Mouse (Mus musculus) G1E (cell line): ENCODE measurements around the gene Slc37a1.

Experiments
- CTCF ChIP-seq: IDR thresholded peaks from 2 replicates; pipeline ENCODE4 v1.5.1; 2012; ENCODE audit warnings: low read depth, low read length, inconsistent platforms, mixed read lengths
- GATA2 ChIP-seq: IDR thresholded peaks from 2 replicates; pipeline ENCODE4 v1.6.1; 2012; ENCODE audit warnings: low read depth, low read length, inconsistent platforms, borderline replicate concordance
- TAL1 ChIP-seq: conservative IDR thresholded peaks from 2 replicates; pipeline ENCODE4 v1.6.1; 2012; ENCODE audit warnings: low read depth, low read length, inconsistent platforms, mixed read lengths

DNA sequence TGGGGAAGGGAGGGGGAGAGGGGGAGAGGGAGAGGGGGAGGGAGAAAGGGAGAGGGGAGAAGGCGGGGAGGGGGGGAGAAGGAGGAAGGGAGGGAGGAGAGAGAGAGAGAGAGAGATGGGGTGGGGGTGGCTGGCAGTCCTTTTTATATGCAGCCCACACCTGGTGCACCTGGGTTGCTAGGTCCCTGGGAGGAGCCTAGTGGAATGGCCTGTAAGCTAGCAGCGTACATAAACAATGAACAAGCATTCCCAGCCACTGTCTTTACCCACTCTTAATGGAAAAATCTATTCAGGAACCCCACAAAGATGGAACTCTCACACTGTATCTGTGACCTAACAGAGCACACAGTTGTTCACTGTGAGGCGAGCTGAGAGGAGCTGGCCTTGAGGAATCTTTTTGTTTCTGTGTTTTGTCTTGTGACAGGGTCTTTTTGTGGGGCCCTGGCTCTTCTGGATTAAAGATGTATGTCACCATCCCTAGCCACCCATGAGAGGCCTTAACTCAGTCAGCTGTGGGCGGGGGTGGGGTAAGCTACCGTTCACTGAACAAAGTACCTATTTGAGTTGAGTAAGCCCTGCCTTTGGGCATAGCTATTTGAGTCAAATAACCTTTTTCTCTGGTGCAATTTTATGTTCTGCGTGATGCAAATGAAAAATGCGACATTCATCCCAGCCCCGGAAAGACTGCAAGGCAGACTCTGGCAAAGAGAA is 69.4 kb downstream of the Slc37a1 start:
- TF ChIP-seq CTCF, result no peak
- TF ChIP-seq TAL1, result no peak
- TF ChIP-seq GATA2, result no peak
